In the genomic region with DNA sequence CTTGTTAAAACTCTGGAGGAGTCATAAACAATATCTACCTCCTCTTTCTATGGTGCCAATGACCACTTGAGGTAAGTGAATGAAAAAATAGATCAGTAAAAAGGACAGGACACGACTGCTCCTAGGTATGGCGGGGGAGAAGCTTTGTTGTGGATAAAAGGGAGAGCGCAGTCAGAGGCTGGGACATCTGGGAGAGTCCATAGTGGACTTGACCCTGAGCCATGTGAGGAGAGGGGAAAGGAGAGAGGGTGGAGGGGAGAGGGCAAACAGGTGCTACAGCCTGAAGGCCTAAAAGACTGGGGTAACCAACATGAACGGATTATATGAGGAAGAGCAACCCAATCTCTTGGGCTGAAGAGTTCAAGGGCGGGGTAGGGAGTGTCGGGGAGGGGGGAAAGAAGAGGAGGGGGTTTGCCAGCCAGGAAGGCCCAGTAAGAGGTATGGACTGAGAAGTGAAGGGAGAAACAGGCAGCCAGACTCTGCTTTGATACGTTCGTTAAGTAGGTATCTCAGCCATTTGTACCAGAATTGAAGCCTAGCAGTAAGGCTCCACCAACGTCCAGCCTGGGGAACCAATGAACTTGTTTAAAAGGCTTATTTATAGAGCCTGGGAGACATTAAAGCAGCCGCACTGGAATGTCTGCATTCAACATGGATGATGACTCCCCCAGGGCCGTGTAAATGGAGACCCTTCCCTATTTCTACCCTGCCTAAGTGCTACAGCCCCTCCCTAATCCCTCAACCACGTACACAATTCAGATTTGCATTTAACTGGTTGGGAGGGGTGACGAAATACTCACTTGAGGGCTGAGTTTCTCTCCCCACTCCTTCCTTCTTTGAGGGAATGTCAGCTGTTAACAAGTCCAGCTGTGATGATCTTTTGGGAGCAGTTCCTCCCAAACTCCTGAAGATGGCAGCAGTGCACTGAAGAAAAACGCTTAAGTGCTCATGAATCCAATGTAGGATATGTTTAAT, we compare ENCODE assay signal across 9 mouse cellular contexts. TPM values are rescaled to one million over a fixed set of nuclear protein-coding genes. Genes with fewer than 3 reads are reported as not detected.
DNase-seq lines count a peak whose midpoint lies in the region; ATAC-seq lines count a peak whose summit lies in the region.
"Had no signal": no experiment of that assay in that cellular context is flagged by ENCODE, and none has a peak within 500 bp of the region (broad histone marks: within the 10 kb centered on the region; RNA-seq: fewer than 3 reads in every experiment).

No protein-coding gene starts in this region.

- H3K4me3 ChIP-seq in heart, embryonic 10.5 days: no peak overlapping the region
- no peak overlapping the region for H3K4me3 ChIP-seq in forebrain, embryonic 10.5 days
- H3K4me3 ChIP-seq: lung, embryonic 15.5 days had no signal

- ATAC-seq in megakaryocyte, adult 5-6 weeks (ENCODE audit: poor library complexity, severe bottlenecking): peak; percentile 77

- peak; percentile 72 for DNase-seq in heart, adult 11 months
- DNase-seq in heart, embryonic 10.5 days (ENCODE audit: low spot score): no peak
- DNase-seq in right cerebral cortex, adult 2 months (ENCODE audit: low spot score in 2 of 2): peak; percentile 22 to 31
- DNase-seq in right cerebral cortex, postnatal 14 days: no peak
- DNase-seq in forebrain, embryonic 10.5 days (ENCODE audit: extremely low spot score, low spot score): peak; percentile 23
- DNase-seq in yolk sac, embryonic 10.5 days (ENCODE audit: low spot score): peak; percentile 22
- DNase-seq in gastrocnemius, adult 18-20 months (ENCODE audit: low spot score): no peak

- WGBS in heart, embryonic 10.5 days: 43% methylated on average over 14 of the region's 14 CpGs
- WGBS in forebrain, embryonic 10.5 days: 43% methylated on average over 14 of the region's 14 CpGs

- no peak overlapping the region for H3K27ac ChIP-seq in heart, embryonic 10.5 days
- H3K27ac ChIP-seq in forebrain, embryonic 10.5 days: no peak overlapping the region
- H3K27ac ChIP-seq: lung, embryonic 15.5 days had no signal

- no peaks in the 10 kb centered on the region for H3K36me3 ChIP-seq in heart, embryonic 10.5 days
- no peaks in the 10 kb centered on the region for H3K36me3 ChIP-seq in forebrain, embryonic 10.5 days (replicated peaks)
- H3K36me3 ChIP-seq: lung, embryonic 15.5 days had no signal

- no peaks in the 10 kb centered on the region for H3K4me1 ChIP-seq in heart, embryonic 10.5 days
- H3K4me1 ChIP-seq in forebrain, embryonic 10.5 days: peaks cover 20% of the 10 kb centered on the region
- H3K4me1 ChIP-seq: lung, embryonic 15.5 days had no signal

- no peaks in the 10 kb centered on the region for H3K9me3 ChIP-seq in heart, embryonic 10.5 days
- no peaks in the 10 kb centered on the region; the same call in 1 of the 2 replicates for H3K9me3 ChIP-seq in forebrain, embryonic 10.5 days
- H3K9me3 ChIP-seq: lung, embryonic 15.5 days had no signal

- no peaks in the 10 kb centered on the region for H3K27me3 ChIP-seq in heart, embryonic 10.5 days (ENCODE audit: insufficient read depth, poor library complexity, severe bottlenecking)
- no peaks in the 10 kb centered on the region for H3K27me3 ChIP-seq in forebrain, embryonic 10.5 days (ENCODE audit: poor library complexity, severe bottlenecking)
- H3K27me3 ChIP-seq: lung, embryonic 15.5 days had no signal

RNA-seq across cellular contexts. Expression of a gene that starts 26.0 kb away (rescaled TPM):
- polyA plus RNA-seq in heart, embryonic 10.5 days (2016; fragmentation: Nextera tagmentation; extraction: Ambion mirVana): 22.2 and 23.8 TPM in 2 replicates
- polyA plus RNA-seq in forebrain, embryonic 10.5 days (2016; fragmentation: Nextera tagmentation; extraction: Ambion mirVana): 25.7 and 29.8 TPM in 2 replicates
- 23.2 and 25.9 TPM in 2 replicates for total RNA-seq in megakaryocyte, adult 5-6 weeks (2015)
- 38.4 and 42.4 TPM in 2 replicates for total RNA-seq in megakaryocyte, adult 5-6 weeks (2017)
- 1 to 10 TPM; 8.0 to 8.9 TPM for total RNA-seq in gastrocnemius, adult 18-20 months (2021)

Comparison
In these comparisons a context has a peak if more than half of its experiments do, and no peak if none do; other contexts are left out.
1. DNase-seq: peak in heart, adult 11 months (single experiment), right cerebral cortex, adult 2 months (2 of 2), forebrain, embryonic 10.5 days (single experiment) and yolk sac, embryonic 10.5 days (single experiment); none in heart, embryonic 10.5 days (single experiment), right cerebral cortex, postnatal 14 days (single experiment) and gastrocnemius, adult 18-20 months (single experiment).